Mouse (Mus musculus): ENCODE measurements at regions not wholly inside any gene's neighbourhood (a gene's known extent, or its start where the extent isn't known, plus 50 kb on each side); places are given as distances from the start of the nearest gene placed in this dataset.

DNA sequence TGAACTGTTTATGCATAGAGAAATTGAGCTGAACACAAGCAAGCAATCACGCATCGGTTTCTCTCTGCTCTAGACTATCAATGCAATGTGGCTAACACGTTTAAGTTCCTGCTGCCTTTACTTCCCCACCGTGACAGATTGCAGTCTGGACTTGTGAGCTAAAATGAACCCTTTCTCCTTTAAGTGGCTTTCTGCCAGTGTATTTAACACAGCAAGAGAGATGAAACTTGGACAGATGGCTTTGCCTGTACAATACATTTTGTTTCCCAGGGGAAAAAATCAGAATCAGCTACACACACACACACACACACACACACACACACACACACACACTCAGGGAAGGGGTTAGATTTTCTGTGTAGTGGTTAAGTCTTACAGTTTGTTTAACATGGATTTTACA lies 206.8 kb downstream of the Sp3 start:
- H3K4me1 ChIP-seq (ENCODE audit: control insufficient read depth in 2 of 2, insufficient read depth in 2 of 2, low read length in 2 of 2, poor library complexity in 1 of 2), result no peaks in the 10 kb centered on the region
- H3K4me3 ChIP-seq (ENCODE audit: insufficient read depth in 1 of 2, low read depth in 1 of 2, low read length in 2 of 2, poor library complexity in 1 of 2, severe bottlenecking in 1 of 2), result no peak overlapping the region
- no peak overlapping the region for H3K27ac ChIP-seq (ENCODE audit: insufficient read depth, low read depth, low read length, poor library complexity, severe bottlenecking)
- no peaks in the 10 kb centered on the region for H3K36me3 ChIP-seq (ENCODE audit: control insufficient read depth, insufficient read depth, low read length, poor library complexity, severe bottlenecking)
- H3K9ac ChIP-seq (ENCODE audit: insufficient read depth, low read depth, low read length, poor library complexity, severe bottlenecking), result no peak overlapping the region
- in situ Hi-C loops (cut with MboI; ENCODE audit: low sequenced_read_pairs in 2 of 2, unreplicated experiment in 2 of 2), result no loop called here
- H3K9me3 ChIP-seq (ENCODE audit: control insufficient read depth, insufficient read depth, low read depth, low read length), result no peaks in the 10 kb centered on the region
- DNase-seq (ENCODE audit: low read depth, low spot score), result no peak
- TF ChIP-seq CHD2 (IDR thresholded peaks at IDR 0.05; ENCODE audit: low read depth, low read length) (no peak), ZNF384 (IDR thresholded peaks at IDR 0.05; ENCODE audit: low read depth, low read length) (no peak), ZC3H11A (IDR thresholded peaks at IDR 0.05; ENCODE audit: borderline replicate concordance, low read depth, low read length) (no peak), HCFC1 (IDR thresholded peaks at IDR 0.05; ENCODE audit: borderline replicate concordance, insufficient read depth, low read length) (no peak), MAFK (IDR thresholded peaks at IDR 0.05; ENCODE audit: insufficient read depth, low read depth, low read length) (no peak)

DNA sequence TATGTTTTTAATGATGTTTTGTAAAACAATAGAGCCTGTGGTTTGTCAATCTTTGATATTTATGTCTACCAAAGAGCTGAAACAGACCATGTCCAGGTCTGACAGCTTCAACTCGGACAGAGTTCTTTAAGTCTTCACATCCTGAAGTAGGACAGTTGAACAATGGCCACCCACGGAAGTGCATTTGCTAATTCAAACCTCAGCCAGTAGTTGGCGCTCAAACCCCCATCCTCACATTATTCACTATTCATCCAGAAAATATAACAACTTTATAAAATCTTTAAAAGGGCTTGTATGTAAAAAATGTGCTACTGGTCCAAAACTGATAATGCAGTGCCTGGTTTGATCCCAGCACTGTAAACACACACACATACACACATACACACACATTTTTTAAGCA lies 202.9 kb downstream of the Sp3 start:
- in situ Hi-C loops (cut with MboI; ENCODE audit: low sequenced_read_pairs in 2 of 2, unreplicated experiment in 2 of 2), result no loop called here
- Histone ChIP-seq H3K4me3 (ENCODE audit: insufficient read depth in 1 of 2, low read depth in 1 of 2, low read length in 2 of 2, poor library complexity in 1 of 2, severe bottlenecking in 1 of 2) (no peak overlapping the region), H3K27ac (ENCODE audit: insufficient read depth, low read depth, low read length, poor library complexity, severe bottlenecking) (no peak overlapping the region), H3K4me1 (ENCODE audit: control insufficient read depth in 2 of 2, insufficient read depth in 2 of 2, low read length in 2 of 2, poor library complexity in 1 of 2) (no peaks in the 10 kb centered on the region), H3K9ac (ENCODE audit: insufficient read depth, low read depth, low read length, poor library complexity, severe bottlenecking) (no peak overlapping the region), H3K9me3 (ENCODE audit: control insufficient read depth, insufficient read depth, low read depth, low read length) (no peaks in the 10 kb centered on the region), H3K36me3 (ENCODE audit: control insufficient read depth, insufficient read depth, low read length, poor library complexity, severe bottlenecking) (no peaks in the 10 kb centered on the region)
- DNase-seq (ENCODE audit: low read depth, low spot score), result no peak
- no peak for TF ChIP-seq HCFC1 (IDR thresholded peaks at IDR 0.05; ENCODE audit: borderline replicate concordance, insufficient read depth, low read length)

DNA sequence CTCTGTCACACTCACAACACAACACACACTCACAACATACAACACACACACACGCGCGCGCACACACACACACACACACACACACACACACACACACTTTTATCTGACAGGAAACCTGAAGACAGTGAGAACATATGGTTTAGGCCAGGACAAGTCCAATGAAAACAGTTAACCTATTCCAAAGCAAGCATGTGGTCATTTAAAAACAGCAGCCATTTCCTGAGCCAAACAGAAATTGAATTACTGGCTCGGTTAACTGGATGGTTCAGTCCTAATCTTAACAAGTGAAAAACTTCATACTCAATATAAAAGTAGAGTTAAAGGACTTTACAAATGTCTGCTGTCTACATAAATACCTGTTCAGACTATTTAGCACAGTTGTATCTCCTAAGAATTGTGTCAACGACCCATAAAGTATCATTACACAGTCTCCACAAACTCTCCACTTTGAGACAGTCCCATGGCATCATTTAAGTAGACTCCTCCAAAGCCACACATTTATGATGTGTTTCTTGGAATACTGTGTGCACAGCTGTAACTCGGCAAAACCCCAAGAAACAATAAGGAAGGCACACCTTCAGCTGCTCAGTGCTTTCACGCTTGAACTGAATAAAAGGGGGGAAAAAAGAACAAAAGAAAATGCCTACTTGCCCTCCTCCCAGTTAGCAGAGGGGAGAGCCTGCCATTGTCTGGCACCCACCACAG lies 202.3 kb downstream of the Sp3 start:
- H3K36me3 ChIP-seq (ENCODE audit: control insufficient read depth, insufficient read depth, low read length, poor library complexity, severe bottlenecking), result no peaks in the 10 kb centered on the region
- no peaks in the 10 kb centered on the region for H3K9me3 ChIP-seq (ENCODE audit: control insufficient read depth, insufficient read depth, low read depth, low read length)
- no peak overlapping the region for H3K27ac ChIP-seq (ENCODE audit: insufficient read depth, low read depth, low read length, poor library complexity, severe bottlenecking)
- H3K9ac ChIP-seq (ENCODE audit: insufficient read depth, low read depth, low read length, poor library complexity, severe bottlenecking), result no peak overlapping the region
- H3K4me3 ChIP-seq (ENCODE audit: insufficient read depth in 1 of 2, low read depth in 1 of 2, low read length in 2 of 2, poor library complexity in 1 of 2, severe bottlenecking in 1 of 2), result no peak overlapping the region
- in situ Hi-C loops (cut with MboI; ENCODE audit: low sequenced_read_pairs in 2 of 2, unreplicated experiment in 2 of 2), result no loop called here
- H3K4me1 ChIP-seq (ENCODE audit: control insufficient read depth in 2 of 2, insufficient read depth in 2 of 2, low read length in 2 of 2, poor library complexity in 1 of 2), result no peaks in the 10 kb centered on the region
- no peak for DNase-seq (ENCODE audit: low read depth, low spot score)
- no peak for TF ChIP-seq HCFC1 (IDR thresholded peaks at IDR 0.05; ENCODE audit: borderline replicate concordance, insufficient read depth, low read length)
- no peak for TF ChIP-seq MAFK (IDR thresholded peaks at IDR 0.05; ENCODE audit: insufficient read depth, low read depth, low read length)
- TF ChIP-seq CHD2 (IDR thresholded peaks at IDR 0.05; ENCODE audit: low read depth, low read length), result no peak
- no peak for TF ChIP-seq ZC3H11A (IDR thresholded peaks at IDR 0.05; ENCODE audit: borderline replicate concordance, low read depth, low read length)
- TF ChIP-seq ZNF384 (IDR thresholded peaks at IDR 0.05; ENCODE audit: low read depth, low read length), result no peak

DNA sequence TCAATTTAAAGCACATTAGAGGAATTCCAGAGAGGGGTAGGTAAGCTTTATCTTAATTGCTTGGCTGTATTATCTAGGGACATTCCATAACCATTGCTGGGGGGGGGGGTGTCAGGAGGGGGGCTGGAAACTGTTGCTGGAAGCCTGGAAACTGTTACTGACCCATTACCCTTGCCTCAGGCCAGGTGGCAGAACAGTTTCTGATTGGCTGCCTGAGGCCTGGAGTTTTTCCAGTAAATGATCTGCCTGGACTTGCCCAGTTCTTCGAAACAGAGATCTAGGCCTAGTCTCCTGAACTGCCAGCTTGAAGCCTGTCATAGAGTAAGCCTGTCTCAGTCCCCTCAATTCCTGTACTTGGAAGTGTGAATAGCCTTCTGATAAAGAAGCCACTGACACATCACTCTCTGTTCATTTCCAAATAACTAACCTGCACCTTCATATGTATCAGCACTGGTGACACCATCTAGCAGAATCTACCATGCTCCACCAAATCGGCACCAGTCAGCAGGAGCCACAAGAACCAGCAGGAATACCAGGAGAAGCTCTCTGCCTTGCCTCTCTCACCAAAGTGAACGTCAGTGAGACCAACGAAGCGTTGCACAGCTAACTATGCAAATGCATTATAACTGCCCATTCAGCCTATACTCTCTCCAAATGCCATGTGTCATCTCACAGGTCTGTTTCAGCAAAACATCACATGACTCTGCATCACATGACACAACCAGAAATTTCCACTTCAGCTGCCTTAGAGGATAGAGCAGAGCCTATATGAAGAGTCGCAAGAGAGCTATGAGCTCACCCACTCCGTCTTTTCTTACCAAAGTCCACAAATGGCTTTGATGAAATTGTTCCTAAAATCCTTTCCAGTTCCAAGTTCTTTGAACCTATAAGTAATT lies 200.7 kb downstream of the Sp3 start:
- H3K4me3 ChIP-seq (ENCODE audit: insufficient read depth in 1 of 2, low read depth in 1 of 2, low read length in 2 of 2, poor library complexity in 1 of 2, severe bottlenecking in 1 of 2), result no peak overlapping the region
- no peaks in the 10 kb centered on the region for H3K4me1 ChIP-seq (ENCODE audit: control insufficient read depth in 2 of 2, insufficient read depth in 2 of 2, low read length in 2 of 2, poor library complexity in 1 of 2)
- no peak overlapping the region for H3K27ac ChIP-seq (ENCODE audit: insufficient read depth, low read depth, low read length, poor library complexity, severe bottlenecking)
- no peaks in the 10 kb centered on the region for H3K9me3 ChIP-seq (ENCODE audit: control insufficient read depth, insufficient read depth, low read depth, low read length)
- no peaks in the 10 kb centered on the region for H3K36me3 ChIP-seq (ENCODE audit: control insufficient read depth, insufficient read depth, low read length, poor library complexity, severe bottlenecking)
- H3K9ac ChIP-seq (ENCODE audit: insufficient read depth, low read depth, low read length, poor library complexity, severe bottlenecking), result no peak overlapping the region
- DNase-seq (ENCODE audit: low read depth, low spot score), result no peak
- no peak for TF ChIP-seq MAFK (IDR thresholded peaks at IDR 0.05; ENCODE audit: insufficient read depth, low read depth, low read length)
- no peak for TF ChIP-seq ZNF384 (IDR thresholded peaks at IDR 0.05; ENCODE audit: low read depth, low read length)
- no peak for TF ChIP-seq ZC3H11A (IDR thresholded peaks at IDR 0.05; ENCODE audit: borderline replicate concordance, low read depth, low read length)
- TF ChIP-seq CHD2 (IDR thresholded peaks at IDR 0.05; ENCODE audit: low read depth, low read length), result no peak
- TF ChIP-seq HCFC1 (IDR thresholded peaks at IDR 0.05; ENCODE audit: borderline replicate concordance, insufficient read depth, low read length), result no peak
- in situ Hi-C loops (cut with MboI; ENCODE audit: low sequenced_read_pairs in 2 of 2, unreplicated experiment in 2 of 2), result no loop called here
